Mouse (Mus musculus): ENCODE measurements around the gene Ttc7.

DNA sequence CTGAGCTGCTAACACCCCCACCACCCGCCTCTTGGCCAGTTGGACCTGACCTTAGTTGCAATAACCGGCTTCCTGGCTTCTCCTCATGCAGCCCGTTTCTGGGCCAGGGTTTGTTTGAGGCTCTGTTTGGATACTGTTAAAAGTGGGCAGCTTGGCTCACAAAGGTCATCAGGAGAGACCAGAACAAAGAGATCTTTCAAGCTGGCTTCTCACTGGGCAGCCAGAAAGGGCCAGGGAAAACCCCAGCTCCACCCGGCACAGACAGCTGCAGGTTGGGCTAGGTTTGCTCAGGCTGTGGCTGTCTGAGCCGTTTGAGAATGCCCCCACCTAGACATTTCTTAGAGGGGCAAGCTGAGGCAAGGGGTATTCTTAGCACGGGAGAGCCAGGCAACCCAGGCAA lies 34.6 kb downstream of the Ttc7 start:
- no peak for TF ChIP-seq CTCF (IDR thresholded peaks at IDR 0.05; ENCODE audit: insufficient read depth, low read depth, low read length)
- TF ChIP-seq POLR2A (IDR thresholded peaks at IDR 0.05; ENCODE audit: insufficient read depth, low read depth, low read length), result no peak

All from olfactory bulb, adult 2 months (tissue).